Mouse (Mus musculus) myocyte (in vitro differentiated cells): ENCODE results near the gene Myh14. TPM values are rescaled to one million over a fixed set of nuclear protein-coding genes. Genes with fewer than 3 reads are reported as not detected.
A peak's percentile ranks its signal among the peaks of the same experiment; 100 is the strongest.

Experiments used
- H3K27me3 ChIP-seq: one replicate; pipeline ENCODE4 v1.6.1; 2011; ENCODE audit not compliant: control insufficient read depth, insufficient read depth, insufficient read length
- H3K36me3 ChIP-seq: one replicate; pipeline ENCODE4 v1.6.1; 2011; ENCODE audit not compliant: control insufficient read depth, insufficient read depth
- H3K4me2 ChIP-seq: one replicate; pipeline ENCODE4 v1.6.1; 2011; ENCODE audit warnings: low read depth, control low read depth
- H3K4me3 ChIP-seq: one replicate; pipeline ENCODE4 v1.5.1; 2011; ENCODE audit warnings: mild to moderate bottlenecking, control low read depth, moderate library complexity
- H3K79me2 ChIP-seq: one replicate; pipeline ENCODE4 v1.6.1; 2011; ENCODE audit not compliant: control insufficient read depth, insufficient read depth
- H3ac ChIP-seq: one replicate; pipeline ENCODE4 v1.6.1; 2011; ENCODE audit not compliant: control insufficient read depth, insufficient read length
- CEBPB ChIP-seq: IDR thresholded peaks from 2 replicates; pipeline ENCODE4 v1.6.1; 2011; ENCODE audit warnings: mild to moderate bottlenecking, moderate library complexity; ENCODE audit not compliant: poor library complexity, insufficient read depth, severe bottlenecking
- E2F4 ChIP-seq: IDR thresholded peaks from one replicate; pipeline ENCODE4 v1.6.1; 2011; ENCODE audit warnings: mild to moderate bottlenecking, control low read depth, moderate library complexity; ENCODE audit not compliant: insufficient read depth
- MAX ChIP-seq: IDR thresholded peaks from one replicate; pipeline ENCODE4 v1.6.1; 2011; ENCODE audit warnings: low read depth, mild to moderate bottlenecking, control low read depth
- MYOD1 ChIP-seq, 3 experiments: IDR thresholded peaks; one replicate each; pipeline ENCODE4 v1.6.1; 2011; ENCODE audit warnings: control low read depth in 2 of 3, low read depth in 2 of 3, mild to moderate bottlenecking in 2 of 3, moderate library complexity in 1 of 3; ENCODE audit not compliant: insufficient read length in 2 of 3, control insufficient read depth in 1 of 3
- MYOG ChIP-seq, 3 experiments: IDR thresholded peaks; one replicate each; pipeline ENCODE4 v1.6.1; 2011; ENCODE audit warnings: control low read depth in 2 of 3, low read depth in 2 of 3, mild to moderate bottlenecking in 2 of 3; ENCODE audit not compliant: insufficient read length in 2 of 3, control insufficient read depth in 1 of 3, insufficient read depth in 1 of 3
- POLR2A ChIP-seq: IDR thresholded peaks from one replicate; pipeline ENCODE4 v1.6.1; 2011; ENCODE audit warnings: low read depth, mild to moderate bottlenecking, control low read depth, moderate library complexity; ENCODE audit not compliant: insufficient read length
- POLR2AphosphoS2 ChIP-seq: IDR thresholded peaks from one replicate; pipeline ENCODE4 v1.6.1; 2011; ENCODE audit warnings: low read depth, control low read depth; ENCODE audit not compliant: insufficient read length
- REST ChIP-seq: IDR thresholded peaks from one replicate; pipeline ENCODE4 v1.6.1; 2011; ENCODE audit warnings: mild to moderate bottlenecking, control low read depth, moderate library complexity; ENCODE audit not compliant: insufficient read depth, insufficient read length
- SRF ChIP-seq: IDR thresholded peaks from one replicate; pipeline ENCODE4 v1.6.1; 2011; ENCODE audit warnings: low read depth; ENCODE audit not compliant: control insufficient read depth, insufficient read length
- TCF12 ChIP-seq: IDR thresholded peaks from one replicate; pipeline ENCODE4 v1.6.1; 2011; ENCODE audit warnings: mild to moderate bottlenecking, control low read depth; ENCODE audit not compliant: poor library complexity, insufficient read depth, severe bottlenecking
- TCF3 ChIP-seq: IDR thresholded peaks from one replicate; pipeline ENCODE4 v1.6.1; 2011; ENCODE audit warnings: low read depth, control low read depth; ENCODE audit not compliant: insufficient read length
- USF1 ChIP-seq: IDR thresholded peaks from one replicate; pipeline ENCODE4 v1.6.1; 2011; ENCODE audit warnings: low read depth, mild to moderate bottlenecking, control low read depth, moderate library complexity
- polyA plus RNA-seq: library from polyadenylated mRNA; unstranded; fragments of >200 nt; fragmentation: generic; extraction: Trizol; gene quantifications from one replicate; pipeline ENCODE4 v1.2.1, GENCODE M21; 2012; ENCODE audit warnings: missing spikeins

Gene Myh14
- polyA plus RNA-seq, 1 experiment: 0.17 TPM

- no peak for TF ChIP-seq MAX
- TF ChIP-seq MYOG (IDR thresholded peaks at IDR 0.05; ENCODE audit: control insufficient read depth in 1 of 3, insufficient read depth in 1 of 3, insufficient read length in 2 of 3, low read depth in 2 of 3): no peak
- no peak for TF ChIP-seq POLR2A
- no peak overlapping the region for H3ac ChIP-seq
- no peak overlapping the region for H3K4me2 ChIP-seq
- no peaks in the 10 kb centered on the region for H3K36me3 ChIP-seq
- H3K4me3 ChIP-seq: no peak overlapping the region
- H3K79me2 ChIP-seq: no peaks in the 10 kb centered on the region
- H3K27me3 ChIP-seq: no peaks in the 10 kb centered on the region
These were observed 35.7 kb upstream of the Myh14 start for GRCm38 (mm10) chr7:44706322-44706721.

- H3K4me3 ChIP-seq: no peak overlapping the region
- H3K27me3 ChIP-seq: no peaks in the 10 kb centered on the region
- H3K36me3 ChIP-seq: no peaks in the 10 kb centered on the region
- no peaks in the 10 kb centered on the region for H3K79me2 ChIP-seq
- H3ac ChIP-seq: no peak overlapping the region
- TF ChIP-seq SRF (no peak), MYOG (IDR thresholded peaks at IDR 0.05; ENCODE audit: control insufficient read depth in 1 of 3, insufficient read depth in 1 of 3, insufficient read length in 2 of 3, low read depth in 2 of 3) (no peak)
- no peak overlapping the region for H3K4me2 ChIP-seq
These were observed 34.4 kb upstream of the Myh14 start for GRCm38 (mm10) chr7:44705086-44705485.

- H3K27me3 ChIP-seq: no peaks in the 10 kb centered on the region
- H3K4me3 ChIP-seq: no peak overlapping the region
- no peaks in the 10 kb centered on the region for H3K79me2 ChIP-seq
- H3K36me3 ChIP-seq: no peaks in the 10 kb centered on the region
- TF ChIP-seq TCF12 (no peak), POLR2A (no peak), MYOD1 (IDR thresholded peaks at IDR 0.05; ENCODE audit: control insufficient read depth in 1 of 3, insufficient read length in 2 of 3, low read depth in 2 of 3) (no peak), MAX (no peak), REST (no peak), POLR2AphosphoS2 (no peak)
- H3ac ChIP-seq: no peak overlapping the region
- no peak overlapping the region for H3K4me2 ChIP-seq
These were observed 33.7 kb upstream of the Myh14 start for GRCm38 (mm10) chr7:44704363-44704762.

GRCm38 (mm10) chr7:44702985-44703384 lies 32.3 kb upstream of the Myh14 start:
- no peak overlapping the region for H3K4me3 ChIP-seq
- H3K27me3 ChIP-seq: no peaks in the 10 kb centered on the region
- H3K36me3 ChIP-seq: no peaks in the 10 kb centered on the region
- no peaks in the 10 kb centered on the region for H3K79me2 ChIP-seq
- TF ChIP-seq REST (no peak), CEBPB (no peak), MAX (no peak), USF1 (no peak), MYOG (IDR thresholded peaks at IDR 0.05; ENCODE audit: control insufficient read depth in 1 of 3, insufficient read depth in 1 of 3, insufficient read length in 2 of 3, low read depth in 2 of 3) (no peak), E2F4 (no peak), POLR2AphosphoS2 (no peak), MYOD1 (IDR thresholded peaks at IDR 0.05; ENCODE audit: control insufficient read depth in 1 of 3, insufficient read length in 2 of 3, low read depth in 2 of 3) (no peak), TCF12 (no peak), SRF (no peak), POLR2A (no peak), TCF3 (no peak)
- H3K4me2 ChIP-seq: no peak overlapping the region
- no peak overlapping the region for H3ac ChIP-seq

GRCm38 (mm10) chr7:44701921-44702320 lies 31.3 kb upstream of the Myh14 start:
- no peaks in the 10 kb centered on the region for H3K79me2 ChIP-seq
- no peaks in the 10 kb centered on the region for H3K36me3 ChIP-seq
- no peak overlapping the region for H3K4me3 ChIP-seq
- H3K4me2 ChIP-seq: no peak overlapping the region
- H3ac ChIP-seq: no peak overlapping the region
- TF ChIP-seq TCF12 (no peak), USF1 (no peak), POLR2A (no peak), REST (no peak)
- H3K27me3 ChIP-seq: no peaks in the 10 kb centered on the region

- Histone ChIP-seq H3K4me2 (peak overlapping the region; percentile 79), H3ac (no peak overlapping the region), H3K4me3 (no peak overlapping the region), H3K79me2 (no peaks in the 10 kb centered on the region), H3K27me3 (no peaks in the 10 kb centered on the region), H3K36me3 (no peaks in the 10 kb centered on the region)
- TF ChIP-seq MYOD1 (IDR thresholded peaks at IDR 0.05; ENCODE audit: control insufficient read depth in 1 of 3, insufficient read length in 2 of 3, low read depth in 2 of 3) (no peak), REST (no peak), TCF3 (no peak), E2F4 (no peak), MYOG (IDR thresholded peaks at IDR 0.05; ENCODE audit: control insufficient read depth in 1 of 3, insufficient read depth in 1 of 3, insufficient read length in 2 of 3, low read depth in 2 of 3) (no peak), SRF (no peak), MAX (no peak), USF1 (no peak), TCF12 (no peak), POLR2A (no peak), POLR2AphosphoS2 (no peak), CEBPB (no peak)
These were observed 27.3 kb upstream of the Myh14 start for GRCm38 (mm10) chr7:44697980-44698379.
